Mouse (Mus musculus) cerebellum, adult 2 months (tissue): ENCODE results near the gene Ctsf.

Experiments
- CTCF ChIP-seq: fragments of 200-500 bp; IDR thresholded peaks from 2 replicates; pipeline ENCODE4 v1.5.1; 2011; ENCODE audit warnings: low read depth, mild to moderate bottlenecking, control low read depth, low read length, moderate library complexity, borderline replicate concordance; ENCODE audit not compliant: insufficient read depth
- POLR2A ChIP-seq: fragments of 200-500 bp; IDR thresholded peaks from 2 replicates; pipeline ENCODE4 v1.6.1; 2011; ENCODE audit warnings: low read length, control low read depth, borderline replicate concordance; ENCODE audit not compliant: insufficient read depth

DNA sequence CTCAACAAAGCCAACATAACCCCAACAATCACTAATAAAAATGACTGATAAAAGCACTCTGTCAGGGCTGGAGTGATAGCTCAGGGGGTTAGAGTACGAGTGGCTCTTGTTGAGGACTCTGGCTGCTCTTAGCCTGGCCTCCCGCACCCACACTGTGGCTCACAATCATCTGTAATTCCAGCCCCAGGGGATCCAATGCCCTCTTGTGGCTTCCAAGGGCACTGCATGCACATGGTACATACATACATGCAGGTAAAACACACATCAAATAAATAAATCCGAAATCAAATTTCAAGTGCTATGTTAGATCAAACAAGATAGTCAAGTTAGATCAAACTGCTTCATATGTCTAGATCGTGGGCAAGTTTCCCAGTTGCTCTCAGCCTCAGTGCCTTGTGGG, 53.2 kb downstream of the Ctsf start:
- TF ChIP-seq POLR2A (no peak), CTCF (peak; percentile 47; the same call in 1 of the 2 replicates)
